Mouse (Mus musculus): ENCODE data around the gene Ptges3. TPM values are rescaled to one million over a fixed set of nuclear protein-coding genes. Genes with fewer than 3 reads are reported as not detected.
A peak's percentile ranks its signal among the peaks of the same experiment; 100 is the strongest.

Gene Ptges3
- total RNA-seq, 2 experiments from 2014 or later: 155 to 157 TPM

DNA sequence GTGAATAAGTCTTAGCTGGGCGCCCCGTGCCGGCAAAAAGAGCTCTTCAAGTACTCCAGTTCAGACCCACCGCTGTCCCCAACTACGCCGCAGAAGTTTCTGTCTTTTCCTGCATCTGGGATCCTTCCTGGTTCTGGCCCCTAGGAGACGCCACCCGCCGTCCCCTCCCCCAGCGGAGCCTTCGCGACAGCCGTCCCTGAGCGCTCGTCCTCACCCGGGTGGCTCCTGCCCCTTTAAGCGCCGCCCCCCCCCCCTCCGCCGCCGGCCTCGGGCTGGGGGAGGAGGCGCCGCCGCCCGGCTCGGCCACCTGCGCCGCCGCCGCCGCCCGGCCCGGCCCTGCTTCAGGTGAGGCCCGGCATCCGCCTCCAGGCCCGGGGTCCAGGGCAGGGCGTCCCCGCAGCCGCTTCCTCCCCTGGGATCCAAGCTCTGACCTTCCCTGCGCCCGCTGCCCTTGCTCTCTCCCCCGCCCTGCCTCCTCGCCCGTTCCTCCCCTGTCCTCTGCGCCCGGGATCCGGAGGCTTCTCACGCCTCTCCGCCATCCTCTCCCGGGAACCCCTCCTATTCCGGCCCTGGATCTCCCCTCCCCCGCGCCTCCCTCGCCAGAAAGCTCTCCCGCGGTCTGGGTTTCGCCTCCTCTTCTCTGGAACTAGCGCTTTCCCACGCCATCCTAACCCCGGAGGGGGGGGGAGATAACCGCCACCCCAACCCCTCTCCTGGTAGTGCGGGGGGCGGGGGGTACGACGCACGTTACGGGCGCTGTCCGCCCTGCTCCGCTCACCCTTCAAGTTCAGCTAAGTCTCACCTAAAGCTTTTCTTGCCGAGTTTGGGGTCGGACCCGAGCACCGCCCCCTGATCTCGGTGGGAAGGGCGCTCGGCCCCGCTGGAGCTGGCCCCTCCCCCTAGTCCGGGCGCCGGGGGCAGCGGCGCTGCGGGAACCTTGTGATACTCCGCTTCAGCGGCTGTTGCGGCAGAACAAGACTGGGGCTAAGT, 34.0 kb downstream of the Ptges3 start:
- DNase-seq: peak; percentile 69 to 70

- DNase-seq: no peak
These were observed 34.9 kb downstream of the Ptges3 start for GRCm38 (mm10) chr10:128093496-128094294.

- peak; percentile 65 to 70 for DNase-seq
These were observed 35.7 kb downstream of the Ptges3 start for GRCm38 (mm10) chr10:128094340-128094968.

DNA sequence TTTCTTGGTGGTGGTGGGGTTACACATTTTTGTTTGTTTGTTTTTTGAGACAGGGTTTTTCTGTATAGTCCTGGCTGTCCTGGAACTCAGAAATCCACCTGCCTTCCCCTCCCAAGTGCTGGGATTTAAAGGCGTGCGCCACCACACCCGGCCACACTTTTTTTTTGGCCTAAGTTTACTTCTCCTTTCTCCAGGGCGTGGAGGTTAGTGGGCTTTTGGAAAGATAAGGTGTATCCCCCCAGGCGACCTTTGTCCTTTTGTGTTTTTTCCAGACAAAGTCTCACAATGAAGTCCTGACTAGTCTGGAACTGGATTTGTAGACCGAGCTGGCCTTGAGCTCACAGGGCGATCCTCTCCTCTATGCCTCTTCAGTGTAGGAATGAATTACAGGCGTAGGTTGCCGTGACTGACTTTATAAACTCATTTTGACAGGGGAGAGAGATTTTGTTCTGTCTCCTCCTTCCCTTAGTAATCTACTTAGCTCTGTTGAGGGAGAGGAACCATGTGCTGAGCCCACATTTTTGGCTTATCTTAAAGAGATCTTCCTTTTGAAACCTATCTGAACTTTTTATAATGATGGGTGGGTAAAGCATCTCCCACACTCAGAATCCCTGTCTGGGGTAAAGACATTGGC, 36.4 kb downstream of the Ptges3 start:
- DNase-seq: no peak

GRCm38 (mm10) chr10:128096313-128096692, 37.5 kb downstream of the Ptges3 start:
- no peak for DNase-seq

DNA sequence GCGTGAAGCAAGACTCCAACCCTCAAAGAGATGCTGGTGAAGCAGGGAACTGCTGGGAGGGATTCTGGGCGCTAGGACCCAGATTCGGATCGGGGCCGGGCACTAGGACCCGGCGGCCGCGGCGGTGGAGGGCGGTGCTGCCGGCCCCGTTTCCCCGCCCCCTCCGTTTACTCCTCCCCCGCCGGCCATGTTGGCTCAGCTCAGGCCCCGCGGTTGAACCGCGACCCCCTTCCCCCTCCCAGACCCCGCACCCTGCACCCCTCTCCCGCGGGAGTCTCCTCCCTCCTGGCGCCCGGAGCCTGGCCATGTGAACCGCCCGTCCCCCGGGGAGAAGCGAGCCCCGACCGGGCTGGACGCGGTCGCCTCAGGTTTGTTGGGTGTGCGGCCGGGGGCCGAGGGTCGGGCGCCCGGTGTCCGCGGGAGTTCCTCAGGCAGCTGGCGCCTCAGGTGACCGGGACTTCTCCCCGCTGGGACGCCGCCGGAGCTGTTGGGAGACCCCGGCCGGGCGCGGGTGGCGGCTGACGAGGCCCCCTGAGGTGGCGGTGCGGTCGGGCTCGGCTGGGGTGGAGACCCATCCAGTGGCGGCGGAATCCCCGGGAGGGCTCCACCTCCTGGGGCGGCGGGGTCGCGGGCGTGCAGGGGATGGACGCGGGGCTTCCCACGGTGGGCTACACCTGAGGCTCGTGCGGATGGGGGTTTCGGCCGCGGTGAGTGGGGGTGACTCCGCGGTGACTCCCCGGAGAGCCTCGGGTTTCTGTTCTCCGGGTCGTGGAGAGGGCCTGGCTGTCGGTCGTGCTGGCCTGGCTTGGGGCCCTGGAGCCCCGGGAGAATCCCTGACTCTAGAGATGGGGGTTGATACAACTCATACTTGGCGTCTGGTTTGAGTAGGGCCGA, 38.2 kb downstream of the Ptges3 start:
- peak; percentile 80 to 83 for DNase-seq

GRCm38 (mm10) chr10:128097587-128097971, 38.8 kb downstream of the Ptges3 start:
- peak in 1 of 2 experiments; percentile 44 for DNase-seq

- no peak for DNase-seq
These were observed 51.5 kb downstream of the Ptges3 start for GRCm38 (mm10) chr10:128110103-128110761.

GRCm38 (mm10) chr10:128111227-128111626, 52.5 kb downstream of the Ptges3 start:
- DNase-seq: no peak

DNA sequence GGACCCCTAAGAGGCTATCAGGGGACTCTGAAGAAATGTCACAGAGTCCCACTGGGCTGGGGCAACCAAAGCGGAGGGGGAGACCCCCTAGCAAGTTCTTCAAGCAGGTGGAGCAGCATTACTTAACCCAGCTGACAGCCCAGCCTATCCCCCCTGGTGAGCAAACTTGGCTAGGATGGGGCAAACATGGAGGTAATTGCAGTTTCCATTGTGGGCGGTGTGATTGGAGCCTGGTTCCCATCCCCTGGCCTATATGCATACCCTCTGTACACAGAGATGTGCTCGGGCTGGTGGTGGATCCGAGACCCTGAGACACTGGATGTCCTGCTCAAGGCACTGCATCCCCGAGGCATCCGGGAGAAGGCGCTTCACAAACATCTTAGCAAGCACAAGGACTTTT, 65.1 kb downstream of the Ptges3 start:
- DNase-seq: no peak

DNA sequence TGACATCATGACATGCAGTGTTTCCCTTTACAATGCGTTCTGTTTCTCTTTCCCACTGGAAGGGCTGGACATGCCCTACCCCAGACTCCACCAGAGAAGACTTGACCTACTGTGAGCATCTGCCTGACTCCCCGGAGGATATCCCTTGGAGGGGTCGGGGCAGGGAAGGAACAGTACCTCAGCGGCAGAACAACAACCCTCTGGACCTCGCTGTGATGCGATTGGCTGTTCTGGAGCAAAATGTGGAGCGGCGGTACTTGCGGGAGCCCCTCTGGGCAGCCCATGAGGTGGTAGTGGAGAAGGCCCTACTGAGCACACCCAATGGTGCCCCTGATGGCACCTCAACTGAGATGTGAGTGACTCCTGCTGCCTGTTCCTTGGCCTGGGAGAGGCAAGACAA, 66.1 kb downstream of the Ptges3 start:
- no peak for DNase-seq

DNA sequence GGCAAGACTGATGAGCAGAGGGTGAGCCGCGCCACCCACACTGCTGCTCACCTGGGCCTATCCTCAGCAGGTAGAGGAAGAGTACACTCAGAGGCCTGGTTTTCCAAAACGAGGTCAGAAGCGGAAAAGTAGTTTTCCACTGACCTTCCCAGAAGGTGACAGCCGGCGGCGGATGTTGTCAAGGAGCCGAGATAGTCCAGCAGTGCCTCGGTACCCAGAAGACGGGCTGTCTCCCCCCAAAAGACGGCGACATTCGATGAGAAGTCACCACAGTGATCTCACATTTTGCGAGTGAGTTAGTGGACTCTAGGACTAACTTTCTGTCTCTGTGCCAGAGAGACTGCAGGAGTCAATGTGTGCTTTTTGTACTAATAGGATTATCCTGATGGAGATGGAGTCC, 67.2 kb downstream of the Ptges3 start:
- DNase-seq: no peak

Small RNA genes lying within 50 kb of the gene (microRNA-seq; reads per million reads assigned to microRNA genes)
- 18.5 to 46.1 reads per million in 2 experiments for gene Mir677

Other genes with a start within 250 kb of the Ptges3 start
- gene Rdh19, start 209.0 kb upstream of the Ptges3 start, total RNA-seq (2021): not detected
- not detected for gene Rdh16f2, start 192.5 kb upstream of the Ptges3 start, total RNA-seq (2021)
- gene Rdh7, start 170.1 kb upstream of the Ptges3 start, total RNA-seq (2021): not detected
- not detected for gene Sdr9c7, start 160.4 kb upstream of the Ptges3 start, total RNA-seq (2021)
- not detected for gene Hsd17b6, start 51.3 kb upstream of the Ptges3 start, total RNA-seq (2021)
- 1 to 10 TPM; 5.8 to 7.3 TPM for gene Prim1, start 43.8 kb upstream of the Ptges3 start, total RNA-seq (2021)
- 100 to 1,000 TPM; 338 to 342 TPM for gene Naca, start 23.4 kb upstream of the Ptges3 start, total RNA-seq (2021)
- gene Atp5b, start 24.3 kb downstream of the Ptges3 start, total RNA-seq (2021): 1,000 to 10,000 TPM; 1,628 to 1,744 TPM
- 10 to 100 TPM; 39.9 to 46.8 TPM for gene Baz2a, start 32.6 kb downstream of the Ptges3 start, total RNA-seq (2021)
- 10 to 100 TPM; 12.8 to 13.7 TPM for gene Rbms2, start 121.3 kb downstream of the Ptges3 start, total RNA-seq (2021)
- 10 to 100 TPM; 21.1 to 23.2 TPM for gene Gls2, start 135.5 kb downstream of the Ptges3 start, total RNA-seq (2021)
- 10 to 100 TPM in 1 of 2 experiments, 1 to 10 TPM in 1; 7.1 to 10.2 TPM for gene Spryd4, start 152.9 kb downstream of the Ptges3 start, total RNA-seq (2021)
- gene Mip, start 166.9 kb downstream of the Ptges3 start, total RNA-seq (2021): not detected
- 1 to 10 TPM; 7.8 to 8.4 TPM for gene Timeless, start 173.1 kb downstream of the Ptges3 start, total RNA-seq (2021)
- gene Apon, start 195.1 kb downstream of the Ptges3 start, total RNA-seq (2021): not detected
- gene Apof, start 209.7 kb downstream of the Ptges3 start, total RNA-seq (2021): not detected
- 10 to 100 TPM; 30.6 to 36.0 TPM for gene Stat2, start 211.6 kb downstream of the Ptges3 start, total RNA-seq (2021)
- gene Il23a, start 239.8 kb downstream of the Ptges3 start, total RNA-seq (2021): under 1 TPM in 1 of 2 experiments, not detected in 1; 0.38 TPM
- 10 to 100 TPM; 14.0 to 16.7 TPM for gene Pan2, start 244.4 kb downstream of the Ptges3 start, total RNA-seq (2021)